Mouse (Mus musculus) spleen, adult 2 months (tissue): ENCODE measurements around the gene Peli2.

Experiments used
- CTCF ChIP-seq: fragments of 200-500 bp; IDR thresholded peaks from 2 replicates; pipeline ENCODE4 v1.5.1; 2011; ENCODE audit warnings: mild to moderate bottlenecking, inconsistent platforms; ENCODE audit not compliant: insufficient read depth, insufficient read length, insufficient replicate concordance; ENCODE audit errors: extremely low read depth
- POLR2A ChIP-seq: fragments of 200-500 bp; IDR thresholded peaks from 2 replicates; pipeline ENCODE4 v1.6.1; 2011; ENCODE audit warnings: low read depth, low read length, inconsistent platforms

DNA sequence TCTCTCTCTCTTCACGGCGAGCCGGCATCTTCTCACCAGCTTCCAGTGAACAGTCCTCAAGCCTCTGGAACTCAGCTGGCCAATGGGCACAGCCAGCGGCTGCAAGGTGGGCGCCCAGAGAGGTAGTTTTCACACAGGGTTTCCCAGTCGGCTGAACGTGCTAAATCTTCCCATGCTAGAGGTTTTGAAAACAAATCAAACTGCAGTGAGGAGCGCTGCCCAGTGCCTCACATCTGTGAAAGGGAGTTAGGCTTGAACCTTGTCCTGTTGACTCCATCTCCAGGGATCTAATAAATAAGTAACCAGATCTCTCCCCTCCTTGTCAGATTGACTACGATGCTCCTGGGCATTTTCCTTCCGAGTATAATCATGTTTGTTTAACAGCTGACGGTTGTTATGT is 85.0 kb downstream of the Peli2 start:
- TF ChIP-seq CTCF (no peak), POLR2A (no peak)
